Mouse (Mus musculus): ENCODE measurements around the gene Taf10. TPM values are rescaled to one million over a fixed set of nuclear protein-coding genes. Genes with fewer than 3 reads are reported as not detected.

Gene Taf10
- polyA plus RNA-seq (2017; shearing (Covaris generic)) = 100 to 1,000 TPM; 333 to 336 TPM

GRCm38 (mm10) chr7:105743926-105744590 lies at the start of gene Taf10:
Gene Taf10 (minus strand): TSS chr7:105744361.

GRCm38 (mm10) chr7:105787285-105788140 lies 43.4 kb upstream of the Taf10 start, which contains the start of gene Dchs1:
Gene Dchs1 (minus strand): TSS chr7:105787654.

GRCm38 (mm10) chr7:105751491-105752433 lies 7.6 kb upstream of the Taf10 start, which contains the start of gene Tpp1:
Gene Tpp1 (minus strand): TSS chr7:105752235.

GRCm38 (mm10) chr7:105736911-105737521 lies 7.1 kb downstream of the Taf10 start, which contains the start of gene Rrp8:
Gene Rrp8 (minus strand): TSS chr7:105737385.

GRCm38 (mm10) chr7:105736264-105736901 lies 7.8 kb downstream of the Taf10 start, which contains the start of gene Ilk:
Gene Ilk (plus strand): TSS chr7:105736592.

Other genes starting within 250 kb of the Taf10 start
- 10 to 100 TPM; 34.0 to 40.5 TPM for gene Smpd1, start 190.0 kb downstream of the Taf10 start, polyA plus RNA-seq (2017; shearing (Covaris generic))
- 10 to 100 TPM in 1 of 2 experiments, 1 to 10 TPM in 1; 6.6 to 10.5 TPM for gene Apbb1, start 162.7 kb downstream of the Taf10 start, polyA plus RNA-seq (2017; shearing (Covaris generic))
- under 1 TPM in 1 of 2 experiments, not detected in 1; 0.18 TPM for gene Hpx, start 144.2 kb downstream of the Taf10 start, polyA plus RNA-seq (2017; shearing (Covaris generic))
- 10 to 100 TPM; 11.2 to 12.0 TPM for gene Trim3, start 110.8 kb downstream of the Taf10 start, polyA plus RNA-seq (2017; shearing (Covaris generic))
- 100 to 1,000 TPM; 181 to 212 TPM for gene Timm10b, start 104.3 kb downstream of the Taf10 start, polyA plus RNA-seq (2017; shearing (Covaris generic))
- 10 to 100 TPM; 21.0 to 25.3 TPM for gene Arfip2, start 103.9 kb downstream of the Taf10 start, polyA plus RNA-seq (2017; shearing (Covaris generic))
- 1 to 10 TPM; 4.6 to 8.9 TPM for gene Gm45799, start 103.8 kb downstream of the Taf10 start, polyA plus RNA-seq (2017; shearing (Covaris generic))
- 1 to 10 TPM; 1.2 to 2.3 TPM for gene Dnhd1, start 93.5 kb downstream of the Taf10 start, polyA plus RNA-seq (2017; shearing (Covaris generic))
- gene Ilk, start 7.8 kb downstream of the Taf10 start, polyA plus RNA-seq (2017; shearing (Covaris generic)) = 100 to 1,000 TPM; 198 to 260 TPM
- 10 to 100 TPM; 38.2 to 51.2 TPM for gene Rrp8, start 7.0 kb downstream of the Taf10 start, polyA plus RNA-seq (2017; shearing (Covaris generic))
- 100 to 1,000 TPM in 1 of 2 experiments, 10 to 100 TPM in 1; 99.7 to 111 TPM for gene Tpp1, start 7.9 kb upstream of the Taf10 start, polyA plus RNA-seq (2017; shearing (Covaris generic))
- gene Dchs1, start 43.3 kb upstream of the Taf10 start, polyA plus RNA-seq (2017; shearing (Covaris generic)) = 1 to 10 TPM in 1 of 2 experiments, not detected in 1; 1.3 TPM
- gene Mrpl17, start 66.7 kb upstream of the Taf10 start, polyA plus RNA-seq (2017; shearing (Covaris generic)) = 100 to 1,000 TPM; 123 to 128 TPM
- gene Gm4070, start 209.6 kb upstream of the Taf10 start, polyA plus RNA-seq (2017; shearing (Covaris generic)) = 100 to 1,000 TPM in 1 of 2 experiments, 10 to 100 TPM in 1; 80.7 to 155 TPM